14 mouse cellular contexts compared by ENCODE assay signal in the genomic region with DNA sequence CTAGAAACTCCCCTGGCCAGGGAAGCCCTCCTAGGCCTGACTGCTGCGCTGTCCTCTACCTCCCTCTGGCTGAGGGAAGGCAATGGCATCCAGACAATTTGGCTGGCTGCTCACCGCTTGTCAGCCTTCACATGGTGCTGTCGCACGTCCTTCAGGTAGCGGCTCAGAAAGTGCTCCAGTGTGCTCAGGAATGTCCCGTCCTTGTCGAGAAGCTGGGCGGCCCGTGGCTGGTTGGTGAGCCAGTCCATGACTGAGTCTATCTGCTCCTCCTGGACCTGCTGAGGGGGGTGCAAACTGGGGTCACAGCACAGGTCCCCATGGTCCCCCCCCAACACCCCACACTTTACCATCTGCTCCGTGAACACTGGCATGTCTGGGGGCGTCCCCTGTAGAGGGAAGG. TPM values are rescaled to one million over a fixed set of nuclear protein-coding genes. Genes with fewer than 3 reads are reported as not detected.
"Had no signal": no experiment of that assay in that cellular context is flagged by ENCODE, and none has a peak within 500 bp of the region (broad histone marks: within the 10 kb centered on the region; RNA-seq: fewer than 3 reads in every experiment).

No protein-coding gene starts in this region.

- H3K27ac ChIP-seq: left cerebral cortex, adult 2 months; limb, embryonic 15.5 days; liver, embryonic 12.5 days; midbrain, embryonic 12.5 days; neural tube, embryonic 13.5 days had no signal

- H3K9ac ChIP-seq: limb, embryonic 15.5 days; liver, embryonic 12.5 days; lung, embryonic 14.5 days; midbrain, embryonic 12.5 days; neural tube, embryonic 13.5 days had no signal

- ATAC-seq: liver, embryonic 12.5 days; midbrain, embryonic 16.5 days had no signal

- DNase-seq: kidney, postnatal 10 days; kidney, postnatal 4 days; lung, embryonic 14.5 days; lung, postnatal 10 days; retina, postnatal 1 day; right cerebral cortex, postnatal 14 days; thymus, postnatal 36 days had no signal

- H3K27me3 ChIP-seq: limb, embryonic 15.5 days; midbrain, embryonic 12.5 days; neural tube, embryonic 13.5 days had no signal

- H3K4me3 ChIP-seq: left cerebral cortex, adult 2 months; limb, embryonic 15.5 days; liver, embryonic 12.5 days; midbrain, embryonic 12.5 days; neural tube, embryonic 13.5 days had no signal

- H3K4me1 ChIP-seq: liver, embryonic 12.5 days had no signal

- H3K4me2 ChIP-seq: limb, embryonic 15.5 days; liver, embryonic 12.5 days; lung, embryonic 14.5 days; midbrain, embryonic 12.5 days; neural tube, embryonic 13.5 days had no signal

- H3K9me3 ChIP-seq: limb, embryonic 15.5 days; liver, embryonic 12.5 days; midbrain, embryonic 12.5 days; neural tube, embryonic 13.5 days had no signal

RNA-seq across cellular contexts. Expression of gene Celf5, which starts 5.6 kb away (rescaled TPM):
- total RNA-seq: megakaryocyte-erythroid progenitor cell, adult 5-6 weeks had no signal
